Mouse (Mus musculus) effector memory CD4-positive, alpha-beta T cell, adult 7 months (primary cell): ENCODE results near the gene A630095E13Rik. TPM values are rescaled to one million over a fixed set of nuclear protein-coding genes. Genes with fewer than 3 reads are reported as not detected.

ENCODE experiments used
- polyA plus RNA-seq: library from polyadenylated mRNA; unstranded; fragments of 100-300 nt; shearing (Covaris generic); gene quantifications from one replicate; pipeline ENCODE4 v1.2.1, GENCODE M21; 2017

A630095E13Rik gene
- polyA plus RNA-seq = not detected

GRCm38 (mm10) chr9:36643276-36643675 lies at the start of gene A630095E13Rik:
Gene A630095E13Rik (minus strand): TSS chr9:36643376.

GRCm38 (mm10) chr9:36692920-36693319 lies 49.7 kb upstream of the A630095E13Rik start, which contains the start of gene Acrv1:
Gene Acrv1 (plus strand): TSS chr9:36693220.

Other genes with a start within 250 kb of the A630095E13Rik start
- gene Gm7257, start 211.5 kb downstream of the A630095E13Rik start, polyA plus RNA-seq = not detected
- gene Gm9513, start 167.7 kb downstream of the A630095E13Rik start, polyA plus RNA-seq = not detected
- not detected for gene Gm5615, start 101.4 kb downstream of the A630095E13Rik start, polyA plus RNA-seq
- not detected for gene Gm17689, start 60.7 kb downstream of the A630095E13Rik start, polyA plus RNA-seq
- not detected for gene Acrv1, start 49.8 kb upstream of the A630095E13Rik start, polyA plus RNA-seq
- 2.5 TPM for gene Chek1, start 83.7 kb upstream of the A630095E13Rik start, polyA plus RNA-seq
- gene Stt3a, start 124.3 kb upstream of the A630095E13Rik start, polyA plus RNA-seq = 182 TPM
- gene Ei24, start 154.0 kb upstream of the A630095E13Rik start, polyA plus RNA-seq = 58.5 TPM
- not detected for gene Fez1, start 178.5 kb upstream of the A630095E13Rik start, polyA plus RNA-seq